Mouse (Mus musculus): ENCODE results near the gene Stat2. TPM values are rescaled to one million over a fixed set of nuclear protein-coding genes. Genes with fewer than 3 reads are reported as not detected.

The Stat2 gene
- 1 to 10 TPM; 3.6 to 4.5 TPM for total RNA-seq (2021)
- long read RNA-seq, experiment 1, partial matches to known transcripts, result 0 of 1 reads
- long read RNA-seq, experiment 1, other reads (novel, unspliced or antisense), result 1 of 1 reads
- long read RNA-seq, experiment 2, partial matches to known transcripts, result 1 of 1 reads
- long read RNA-seq, experiment 2, other reads (novel, unspliced or antisense), result 0 of 1 reads

- DNase-seq, result peak; percentile 98
- intact Hi-C loops (cut with DNase I; ENCODE audit: low total_unique reads), result no loop called here
These were observed at the start of gene Stat2 for GRCm38 (mm10) chr10:128270287-128270841. Gene Stat2 (plus strand): TSS chr10:128270559.

GRCm38 (mm10) chr10:128221533-128222286, 48.6 kb upstream of the Stat2 start:
- DNase-seq, result no peak
- intact Hi-C loops (cut with DNase I; ENCODE audit: low total_unique reads), result no loop called here

- no peak for DNase-seq
- intact Hi-C loops (cut with DNase I; ENCODE audit: low total_unique reads), result no loop called here
These were observed 45.3 kb upstream of the Stat2 start for GRCm38 (mm10) chr10:128225064-128225463.

GRCm38 (mm10) chr10:128225538-128225937, 44.8 kb upstream of the Stat2 start, which contains the start of gene Mip:
Gene Mip (plus strand): TSS chr10:128225838.
- intact Hi-C loops (cut with DNase I; ENCODE audit: low total_unique reads), result no loop called here
- DNase-seq, result no peak

- DNase-seq, result no peak
- intact Hi-C loops (cut with DNase I; ENCODE audit: low total_unique reads), result no loop called here
These were observed 42.8 kb upstream of the Stat2 start for GRCm38 (mm10) chr10:128227592-128227991.

- no peak for DNase-seq
- intact Hi-C loops (cut with DNase I; ENCODE audit: low total_unique reads), result no loop called here
These were observed 42.4 kb upstream of the Stat2 start for GRCm38 (mm10) chr10:128228009-128228408.

GRCm38 (mm10) chr10:128230582-128230981, 39.8 kb upstream of the Stat2 start:
- DNase-seq, result no peak
- intact Hi-C loops (cut with DNase I; ENCODE audit: low total_unique reads), result no loop called here

GRCm38 (mm10) chr10:128231146-128231545, 39.2 kb upstream of the Stat2 start:
- intact Hi-C loops (cut with DNase I; ENCODE audit: low total_unique reads), result no loop called here
- DNase-seq, result no peak

- DNase-seq, result peak; percentile 86
- intact Hi-C loops (cut with DNase I; ENCODE audit: low total_unique reads), result no loop called here
These were observed 38.5 kb upstream of the Stat2 start, which contains the start of gene Timeless for GRCm38 (mm10) chr10:128231697-128232419. Gene Timeless (plus strand): TSS chr10:128232065.

GRCm38 (mm10) chr10:128232420-128232985, 37.9 kb upstream of the Stat2 start:
- peak; percentile 29 for DNase-seq
- intact Hi-C loops (cut with DNase I; ENCODE audit: low total_unique reads), result no loop called here

GRCm38 (mm10) chr10:128236321-128236720, 34.0 kb upstream of the Stat2 start:
- intact Hi-C loops (cut with DNase I; ENCODE audit: low total_unique reads), result no loop called here
- DNase-seq, result no peak

GRCm38 (mm10) chr10:128237807-128238480, 32.4 kb upstream of the Stat2 start:
- peak; percentile 31 for DNase-seq
- intact Hi-C loops (cut with DNase I; ENCODE audit: low total_unique reads), result no loop called here

- intact Hi-C loops (cut with DNase I; ENCODE audit: low total_unique reads), result no loop called here
- DNase-seq, result no peak
These were observed 31.2 kb upstream of the Stat2 start for GRCm38 (mm10) chr10:128239140-128239539.

- intact Hi-C loops (cut with DNase I; ENCODE audit: low total_unique reads), result no loop called here
- no peak for DNase-seq
These were observed 30.2 kb upstream of the Stat2 start for GRCm38 (mm10) chr10:128240131-128240530.

- intact Hi-C loops (cut with DNase I; ENCODE audit: low total_unique reads), result no loop called here
- no peak for DNase-seq
These were observed 27.1 kb upstream of the Stat2 start for GRCm38 (mm10) chr10:128243252-128243651.

- intact Hi-C loops (cut with DNase I; ENCODE audit: low total_unique reads), result no loop called here
- DNase-seq, result no peak
These were observed 26.2 kb upstream of the Stat2 start for GRCm38 (mm10) chr10:128244121-128244520.

- intact Hi-C loops (cut with DNase I; ENCODE audit: low total_unique reads), result no loop called here
- DNase-seq, result peak; percentile 65
These were observed 23.2 kb upstream of the Stat2 start for GRCm38 (mm10) chr10:128247020-128247732.

GRCm38 (mm10) chr10:128250565-128250964, 19.8 kb upstream of the Stat2 start:
- intact Hi-C loops (cut with DNase I; ENCODE audit: low total_unique reads), result no loop called here
- DNase-seq, result no peak
